Mouse (Mus musculus): ENCODE results near the gene Nlgn2. TPM values are rescaled to one million over a fixed set of nuclear protein-coding genes. Genes with fewer than 3 reads are reported as not detected.
A peak's percentile ranks its signal among the peaks of the same experiment; 100 is the strongest.

Nlgn2 gene
- polyA plus RNA-seq, 1 experiment from 2014 or later, result 2.7 TPM

DNA sequence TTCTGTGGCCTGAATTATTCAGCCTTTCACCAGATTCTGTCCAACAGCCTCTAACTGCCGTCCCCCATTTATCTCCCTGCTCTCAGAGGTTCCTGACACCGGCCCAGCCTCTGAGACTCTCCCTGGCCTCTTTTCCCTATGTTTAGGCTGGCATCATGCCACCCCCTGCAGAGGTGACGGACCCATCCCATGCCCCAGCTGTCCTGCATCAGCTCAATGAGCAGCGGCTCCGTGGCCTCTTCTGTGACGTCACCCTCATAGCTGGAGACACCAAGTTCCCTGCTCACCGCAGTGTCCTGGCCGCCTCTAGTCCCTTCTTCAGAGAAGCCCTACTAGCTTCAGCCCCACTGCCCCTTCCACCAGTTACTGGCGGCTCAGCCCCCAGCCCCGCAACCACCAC, 61.9 kb downstream of the Nlgn2 start:
- H3K36me3 ChIP-seq (ENCODE audit: control insufficient read depth, insufficient read depth, low read length), result no peaks in the 10 kb centered on the region; the same call in 1 of the 2 replicates
- WGBS, result 68% methylated on average over 10 of the region's 10 CpGs
- H3K9ac ChIP-seq (ENCODE audit: low read length), result no peak overlapping the region
- no peaks in the 10 kb centered on the region for H3K9me3 ChIP-seq (ENCODE audit: control insufficient read depth, low read length)
- ATAC-seq (ENCODE audit: low FRiP score, low TSS enrichment), result 0 out of 2 replicates have a peak, but pooled peaks have one; percentile 30
- no peak overlapping the region for H3K4me2 ChIP-seq (replicated peaks; ENCODE audit: low read depth)
- no peaks in the 10 kb centered on the region for H3K27me3 ChIP-seq (ENCODE audit: control insufficient read depth, insufficient read depth, low read length)
- no peaks in the 10 kb centered on the region for H3K4me1 ChIP-seq (replicated peaks; ENCODE audit: control insufficient read depth, insufficient read depth)
- no peak overlapping the region for H3K4me3 ChIP-seq (ENCODE audit: low read depth, low read length)
- no peak for DNase-seq (ENCODE audit: low spot score)
- no peak overlapping the region for H3K27ac ChIP-seq (replicated peaks)
- TF ChIP-seq EP300 (optimal IDR thresholded peaks at IDR 0.05) (no peak), CTCF (IDR thresholded peaks at IDR 0.05; ENCODE audit: low read depth) (no peak)

DNA sequence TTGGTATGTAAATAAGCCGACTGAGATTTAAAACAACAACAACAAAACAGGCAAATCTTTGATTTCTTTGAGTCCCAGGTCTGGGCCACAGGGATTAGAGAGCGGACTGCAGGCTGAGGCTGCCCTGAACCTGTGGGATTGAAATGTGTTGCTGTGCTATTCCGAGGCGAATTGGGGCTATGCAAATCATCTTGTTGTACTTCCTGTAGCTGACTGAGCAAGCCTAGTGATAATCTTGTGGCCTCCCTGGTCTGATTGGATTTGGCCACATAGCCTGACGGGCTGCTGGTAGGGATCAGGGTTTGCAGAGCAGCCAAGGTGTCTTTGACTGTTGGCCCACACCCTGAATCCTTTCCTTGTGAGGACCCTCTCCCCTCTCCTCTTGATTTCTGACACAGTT, 62.6 kb downstream of the Nlgn2 start:
- TF ChIP-seq CTCF (IDR thresholded peaks at IDR 0.05; ENCODE audit: low read depth) (no peak), EP300 (optimal IDR thresholded peaks at IDR 0.05) (no peak)
- H3K4me2 ChIP-seq (replicated peaks; ENCODE audit: low read depth), result no peak overlapping the region
- no peaks in the 10 kb centered on the region; the same call in 1 of the 2 replicates for H3K36me3 ChIP-seq (ENCODE audit: control insufficient read depth, insufficient read depth, low read length)
- WGBS, result 62% methylated on average over 5 of the region's 5 CpGs
- H3K4me3 ChIP-seq (ENCODE audit: low read depth, low read length), result no peak overlapping the region
- H3K9me3 ChIP-seq (ENCODE audit: control insufficient read depth, low read length), result no peaks in the 10 kb centered on the region
- H3K4me1 ChIP-seq (replicated peaks; ENCODE audit: control insufficient read depth, insufficient read depth), result no peaks in the 10 kb centered on the region
- H3K27ac ChIP-seq (replicated peaks), result no peak overlapping the region
- no peak overlapping the region for H3K9ac ChIP-seq (ENCODE audit: low read length)
- DNase-seq (ENCODE audit: low spot score) (no peak), ATAC-seq (ENCODE audit: low FRiP score, low TSS enrichment) (no peak)
- no peaks in the 10 kb centered on the region for H3K27me3 ChIP-seq (ENCODE audit: control insufficient read depth, insufficient read depth, low read length)

Small RNA genes lying within 50 kb of the gene (microRNA-seq; reads per million reads assigned to microRNA genes)
- gene Mir6924, result not detected

Other genes with a start within 250 kb of the Nlgn2 start
- 5.3 and 7.2 TPM in 2 replicates for gene Atp1b2, start 231.8 kb downstream of the Nlgn2 start, polyA plus RNA-seq (2015; fragmentation: Nextera tagmentation; extraction: Ambion mirVana)
- gene Shbg, start 219.9 kb downstream of the Nlgn2 start, polyA plus RNA-seq (2015; fragmentation: Nextera tagmentation; extraction: Ambion mirVana), result not detected in 2 replicates
- gene Sat2, start 215.8 kb downstream of the Nlgn2 start, polyA plus RNA-seq (2015; fragmentation: Nextera tagmentation; extraction: Ambion mirVana), result 14.4 and 15.5 TPM in 2 replicates
- gene Fxr2, start 204.8 kb downstream of the Nlgn2 start, polyA plus RNA-seq (2015; fragmentation: Nextera tagmentation; extraction: Ambion mirVana), result 10.8 and 11.6 TPM in 2 replicates
- 7.7 and 7.9 TPM in 2 replicates for gene Sox15, start 182.5 kb downstream of the Nlgn2 start, polyA plus RNA-seq (2015; fragmentation: Nextera tagmentation; extraction: Ambion mirVana)
- 69.1 and 72.6 TPM in 2 replicates for gene Mpdu1, start 175.1 kb downstream of the Nlgn2 start, polyA plus RNA-seq (2015; fragmentation: Nextera tagmentation; extraction: Ambion mirVana)
- gene Cd68, start 171.6 kb downstream of the Nlgn2 start, polyA plus RNA-seq (2015; fragmentation: Nextera tagmentation; extraction: Ambion mirVana), result 16.7 and 17.9 TPM in 2 replicates
- 339 and 351 TPM in 2 replicates for gene Eif4a1, start 165.4 kb downstream of the Nlgn2 start, polyA plus RNA-seq (2015; fragmentation: Nextera tagmentation; extraction: Ambion mirVana)
- 30.5 and 32.4 TPM in 2 replicates for gene Senp3, start 155.7 kb downstream of the Nlgn2 start, polyA plus RNA-seq (2015; fragmentation: Nextera tagmentation; extraction: Ambion mirVana)
- gene Tnfsf13, start 152.0 kb downstream of the Nlgn2 start, polyA plus RNA-seq (2015; fragmentation: Nextera tagmentation; extraction: Ambion mirVana), result 0.50 and 0.75 TPM in 2 replicates
- gene Tnfsf12, start 141.9 kb downstream of the Nlgn2 start, polyA plus RNA-seq (2015; fragmentation: Nextera tagmentation; extraction: Ambion mirVana), result 6.9 and 9.7 TPM in 2 replicates
- 4.1 and 4.2 TPM in 2 replicates for gene Tnfsfm13, start 141.7 kb downstream of the Nlgn2 start, polyA plus RNA-seq (2015; fragmentation: Nextera tagmentation; extraction: Ambion mirVana)
- 7.9 and 9.0 TPM in 2 replicates for gene Polr2a, start 79.1 kb downstream of the Nlgn2 start, polyA plus RNA-seq (2015; fragmentation: Nextera tagmentation; extraction: Ambion mirVana)
- 0.11 TPM in 1 of 2 replicates, not detected in the other for gene Slc35g3, start 75.8 kb downstream of the Nlgn2 start, polyA plus RNA-seq (2015; fragmentation: Nextera tagmentation; extraction: Ambion mirVana)
- 2.6 and 2.7 TPM in 2 replicates for gene Zbtb4, start 71.9 kb downstream of the Nlgn2 start, polyA plus RNA-seq (2015; fragmentation: Nextera tagmentation; extraction: Ambion mirVana)
- 4.3 and 5.0 TPM in 2 replicates for gene Chrnb1, start 41.8 kb downstream of the Nlgn2 start, polyA plus RNA-seq (2015; fragmentation: Nextera tagmentation; extraction: Ambion mirVana)
- 0.67 and 0.90 TPM in 2 replicates for gene Fgf11, start 35.9 kb downstream of the Nlgn2 start, polyA plus RNA-seq (2015; fragmentation: Nextera tagmentation; extraction: Ambion mirVana)
- gene Tmem102, start 32.2 kb downstream of the Nlgn2 start, polyA plus RNA-seq (2015; fragmentation: Nextera tagmentation; extraction: Ambion mirVana), result 28.4 and 34.4 TPM in 2 replicates
- gene Gm39566, start 22.5 kb downstream of the Nlgn2 start, polyA plus RNA-seq (2015; fragmentation: Nextera tagmentation; extraction: Ambion mirVana), result not detected in 2 replicates
- gene Spem2, start 19.3 kb downstream of the Nlgn2 start, polyA plus RNA-seq (2015; fragmentation: Nextera tagmentation; extraction: Ambion mirVana), result not detected in 2 replicates
- gene Spem1, start 15.6 kb downstream of the Nlgn2 start, polyA plus RNA-seq (2015; fragmentation: Nextera tagmentation; extraction: Ambion mirVana), result not detected in 2 replicates
- gene Tmem256, start 730 bp upstream of the Nlgn2 start, polyA plus RNA-seq (2015; fragmentation: Nextera tagmentation; extraction: Ambion mirVana), result 329 and 366 TPM in 2 replicates
- gene Plscr3, start 8.6 kb upstream of the Nlgn2 start, polyA plus RNA-seq (2015; fragmentation: Nextera tagmentation; extraction: Ambion mirVana), result 54.4 and 58.4 TPM in 2 replicates
- 12.3 TPM in 2 replicates for gene Tnk1, start 20.9 kb upstream of the Nlgn2 start, polyA plus RNA-seq (2015; fragmentation: Nextera tagmentation; extraction: Ambion mirVana)
- gene Tmem95, start 40.2 kb upstream of the Nlgn2 start, polyA plus RNA-seq (2015; fragmentation: Nextera tagmentation; extraction: Ambion mirVana), result 0.25 and 0.54 TPM in 2 replicates
- gene Kctd11, start 43.6 kb upstream of the Nlgn2 start, polyA plus RNA-seq (2015; fragmentation: Nextera tagmentation; extraction: Ambion mirVana), result 15.9 and 18.1 TPM in 2 replicates
- 0.70 and 0.71 TPM in 2 replicates for gene Acap1, start 57.8 kb upstream of the Nlgn2 start, polyA plus RNA-seq (2015; fragmentation: Nextera tagmentation; extraction: Ambion mirVana)
- gene 2810408A11Rik, start 63.2 kb upstream of the Nlgn2 start, polyA plus RNA-seq (2015; fragmentation: Nextera tagmentation; extraction: Ambion mirVana), result 5.6 and 5.9 TPM in 2 replicates
- gene Neurl4, start 63.3 kb upstream of the Nlgn2 start, polyA plus RNA-seq (2015; fragmentation: Nextera tagmentation; extraction: Ambion mirVana), result 2.3 and 3.9 TPM in 2 replicates
- 40.6 and 43.3 TPM in 2 replicates for gene Gps2, start 76.1 kb upstream of the Nlgn2 start, polyA plus RNA-seq (2015; fragmentation: Nextera tagmentation; extraction: Ambion mirVana)
- 1,169 and 1,205 TPM in 2 replicates for gene Eif5a, start 84.2 kb upstream of the Nlgn2 start, polyA plus RNA-seq (2015; fragmentation: Nextera tagmentation; extraction: Ambion mirVana)
- 1.4 and 1.7 TPM in 2 replicates for gene Ybx2, start 98.0 kb upstream of the Nlgn2 start, polyA plus RNA-seq (2015; fragmentation: Nextera tagmentation; extraction: Ambion mirVana)
- gene Slc2a4, start 110.4 kb upstream of the Nlgn2 start, polyA plus RNA-seq (2015; fragmentation: Nextera tagmentation; extraction: Ambion mirVana), result 36.4 and 40.5 TPM in 2 replicates
- 119 and 125 TPM in 2 replicates for gene Cldn7, start 127.0 kb upstream of the Nlgn2 start, polyA plus RNA-seq (2015; fragmentation: Nextera tagmentation; extraction: Ambion mirVana)
- gene Ctdnep1, start 143.4 kb upstream of the Nlgn2 start, polyA plus RNA-seq (2015; fragmentation: Nextera tagmentation; extraction: Ambion mirVana), result 13.1 and 14.9 TPM in 2 replicates
- gene Elp5, start 144.7 kb upstream of the Nlgn2 start, polyA plus RNA-seq (2015; fragmentation: Nextera tagmentation; extraction: Ambion mirVana), result 73.1 and 73.4 TPM in 2 replicates
- gene Gabarap, start 153.4 kb upstream of the Nlgn2 start, polyA plus RNA-seq (2015; fragmentation: Nextera tagmentation; extraction: Ambion mirVana), result 536 and 544 TPM in 2 replicates
- 34.4 and 38.5 TPM in 2 replicates for gene Phf23, start 158.0 kb upstream of the Nlgn2 start, polyA plus RNA-seq (2015; fragmentation: Nextera tagmentation; extraction: Ambion mirVana)
- gene Dvl2, start 162.8 kb upstream of the Nlgn2 start, polyA plus RNA-seq (2015; fragmentation: Nextera tagmentation; extraction: Ambion mirVana), result 9.8 and 11.1 TPM in 2 replicates
- gene Acadvl, start 177.6 kb upstream of the Nlgn2 start, polyA plus RNA-seq (2015; fragmentation: Nextera tagmentation; extraction: Ambion mirVana), result 136 and 143 TPM in 2 replicates
- 2.6 and 3.9 TPM in 2 replicates for gene Dlg4, start 179.2 kb upstream of the Nlgn2 start, polyA plus RNA-seq (2015; fragmentation: Nextera tagmentation; extraction: Ambion mirVana)
- gene Asgr1, start 216.3 kb upstream of the Nlgn2 start, polyA plus RNA-seq (2015; fragmentation: Nextera tagmentation; extraction: Ambion mirVana), result 0.70 and 0.83 TPM in 2 replicates